Mouse (Mus musculus) myocyte (in vitro differentiated cells): Measurements from ENCODE around the gene Gm13283.
"Not testable (repeated sequence)": the region's sequence is repeated elsewhere in the genome, so short reads cannot be mapped to it uniquely, and the experiment has no call there.

Experiments used
- E2F4 ChIP-seq: IDR thresholded peaks from one replicate; pipeline ENCODE4 v1.6.1; 2011; ENCODE audit warnings: mild to moderate bottlenecking, control low read depth, moderate library complexity; ENCODE audit not compliant: insufficient read depth
- POLR2A ChIP-seq: IDR thresholded peaks from one replicate; pipeline ENCODE4 v1.6.1; 2011; ENCODE audit warnings: low read depth, mild to moderate bottlenecking, control low read depth, moderate library complexity; ENCODE audit not compliant: insufficient read length
- USF1 ChIP-seq: IDR thresholded peaks from one replicate; pipeline ENCODE4 v1.6.1; 2011; ENCODE audit warnings: low read depth, mild to moderate bottlenecking, control low read depth, moderate library complexity

DNA sequence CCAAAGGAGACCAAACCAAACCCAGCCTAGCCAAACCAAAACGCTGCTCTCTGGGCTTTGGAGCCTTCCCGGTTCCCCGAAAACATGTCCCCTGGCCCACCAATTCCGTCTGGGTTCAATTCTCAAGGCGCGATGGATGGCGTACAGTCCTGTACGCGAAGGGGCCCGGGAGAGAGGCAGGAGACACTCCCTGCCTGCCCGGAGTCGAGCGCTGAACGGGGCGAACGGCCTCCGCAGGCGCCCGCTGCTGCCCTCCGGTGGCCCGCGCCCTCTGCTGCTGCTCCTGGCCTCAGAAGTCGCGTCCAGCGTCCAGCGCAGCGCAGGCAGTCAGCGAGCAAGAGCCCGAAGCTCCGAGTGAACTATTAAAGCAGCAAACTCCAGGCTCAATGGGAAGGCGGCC lies 22.4 kb downstream of the Gm13283 start:
- TF ChIP-seq POLR2A, E2F4, USF1: not testable (repeated sequence)
